Mouse (Mus musculus) C2C12 (cell line): ENCODE measurements around the gene Krt32.

ENCODE experiments used
- CEBPB ChIP-seq: IDR thresholded peaks from one replicate; pipeline ENCODE4 v1.6.1; 2011; ENCODE audit warnings: low read depth, mild to moderate bottlenecking, control low read depth, moderate library complexity
- CTCF ChIP-seq: IDR thresholded peaks from one replicate; pipeline ENCODE4 v1.5.1; 2011; ENCODE audit not compliant: control insufficient read depth, insufficient read depth, insufficient read length
- FOSL1 ChIP-seq: IDR thresholded peaks from one replicate; pipeline ENCODE4 v1.8.0; 2011; ENCODE audit warnings: mild to moderate bottlenecking, low read length; ENCODE audit not compliant: poor library complexity, insufficient read depth, severe bottlenecking
- MAX ChIP-seq: IDR thresholded peaks from one replicate; pipeline ENCODE4 v1.6.1; 2011; ENCODE audit warnings: mild to moderate bottlenecking, control low read depth
- MYOD1 ChIP-seq: IDR thresholded peaks from one replicate; pipeline ENCODE4 v1.6.1; 2011; ENCODE audit warnings: low read depth; ENCODE audit not compliant: control insufficient read depth, insufficient read length
- MYOG ChIP-seq: IDR thresholded peaks from one replicate; pipeline ENCODE4 v1.6.1; 2011; ENCODE audit not compliant: control insufficient read depth, insufficient read length; ENCODE audit errors: extremely low read depth
- USF1 ChIP-seq: IDR thresholded peaks from one replicate; pipeline ENCODE4 v1.6.1; 2011; ENCODE audit warnings: low read depth, mild to moderate bottlenecking, control low read depth, moderate library complexity

- no peak for TF ChIP-seq MAX
- no peak for TF ChIP-seq CTCF
- no peak for TF ChIP-seq MYOG
- TF ChIP-seq USF1 = no peak
- TF ChIP-seq CEBPB = no peak
- TF ChIP-seq MYOD1 = no peak
- TF ChIP-seq FOSL1 = no peak
These were observed 48.5 kb upstream of the Krt32 start for GRCm38 (mm10) chr11:100136559-100136958.
